Mouse (Mus musculus) right cerebral cortex, adult 18-20 months (tissue): ENCODE results near the gene Shld2.
"Not testable (repeated sequence)": the region's sequence is repeated elsewhere in the genome, so short reads cannot be mapped to it uniquely, and the experiment has no call there.

ENCODE experiments used
- DNase-seq: peaks from one replicate; pipeline ENCODE4 v3.0.0; 2022; ENCODE audit warnings: mixed read lengths

The Shld2 gene

DNA sequence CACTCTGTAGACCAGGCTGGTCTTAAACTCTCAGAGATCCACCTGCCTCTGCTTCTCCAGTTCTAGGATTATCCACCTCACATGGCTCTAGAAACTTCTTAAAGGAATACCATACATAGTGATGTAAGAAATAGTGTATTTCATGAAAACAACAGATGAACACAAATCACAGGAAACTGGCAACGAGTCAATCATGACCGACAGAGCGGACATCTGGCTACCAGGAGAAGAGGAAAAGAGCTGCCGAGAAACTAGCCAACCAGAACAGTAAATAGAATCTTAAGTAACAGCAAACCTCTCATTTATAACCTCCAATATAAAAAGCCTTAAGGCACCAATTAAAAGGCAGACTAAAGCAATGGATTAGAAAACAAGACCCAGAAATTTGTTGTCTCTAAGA, 30.6 kb downstream of the Shld2 start:
- no peak for DNase-seq

DNA sequence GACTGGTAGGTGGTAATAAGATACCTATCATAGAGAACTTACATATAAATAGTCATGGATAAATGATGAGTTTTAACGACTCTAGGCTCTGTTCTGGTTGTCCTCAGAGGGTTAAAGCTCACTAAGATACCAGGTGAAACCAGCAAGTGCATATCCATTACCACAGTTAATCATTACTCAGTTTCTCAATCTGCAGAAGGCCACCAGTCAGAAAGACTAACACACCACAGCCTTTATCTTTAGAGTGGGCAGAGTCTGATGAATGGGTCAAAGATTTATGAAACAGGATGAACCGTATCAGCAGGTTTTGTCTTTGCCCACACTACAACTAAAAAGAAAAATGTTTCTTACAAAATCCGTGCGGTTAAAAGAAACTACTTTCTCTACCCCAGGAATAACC, 35.1 kb downstream of the Shld2 start:
- DNase-seq: no peak

DNA sequence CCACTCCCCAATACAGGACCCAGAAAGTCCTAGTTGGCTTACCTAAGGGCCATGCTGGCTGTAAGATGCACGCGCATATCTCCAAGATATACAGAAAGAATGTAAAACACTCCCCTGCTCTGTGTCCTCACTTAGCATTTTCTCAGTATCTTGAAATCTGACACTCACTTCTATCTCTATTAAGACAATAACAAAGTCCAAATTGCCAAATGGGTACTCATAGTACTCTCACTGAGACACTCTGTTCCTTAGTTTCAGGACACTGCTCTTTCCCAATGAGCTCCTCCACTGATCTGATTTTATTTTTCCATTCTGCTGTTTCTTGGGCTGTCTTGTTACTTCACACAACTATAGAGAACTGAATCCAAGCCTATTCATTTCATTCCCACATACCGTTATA, 36.2 kb downstream of the Shld2 start:
- no peak for DNase-seq

DNA sequence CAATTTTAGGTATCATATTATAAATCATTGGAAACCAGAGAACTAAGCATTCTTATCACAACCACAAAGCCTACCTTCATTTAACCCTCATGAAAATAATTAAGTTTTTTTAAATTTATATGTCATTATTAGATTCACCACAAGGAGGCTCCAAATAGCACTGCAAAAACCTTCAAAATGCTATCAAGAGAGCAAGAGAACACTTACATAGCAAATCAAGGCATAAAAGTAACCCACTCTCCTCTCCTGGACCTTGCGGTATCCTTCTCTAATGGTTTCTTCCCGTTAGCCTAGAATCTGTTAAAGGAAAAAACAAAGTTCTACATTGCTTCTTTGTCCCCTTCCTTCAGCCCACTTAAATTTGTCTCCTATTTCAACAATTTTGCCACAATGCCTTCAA, 37.0 kb downstream of the Shld2 start:
- no peak for DNase-seq

DNA sequence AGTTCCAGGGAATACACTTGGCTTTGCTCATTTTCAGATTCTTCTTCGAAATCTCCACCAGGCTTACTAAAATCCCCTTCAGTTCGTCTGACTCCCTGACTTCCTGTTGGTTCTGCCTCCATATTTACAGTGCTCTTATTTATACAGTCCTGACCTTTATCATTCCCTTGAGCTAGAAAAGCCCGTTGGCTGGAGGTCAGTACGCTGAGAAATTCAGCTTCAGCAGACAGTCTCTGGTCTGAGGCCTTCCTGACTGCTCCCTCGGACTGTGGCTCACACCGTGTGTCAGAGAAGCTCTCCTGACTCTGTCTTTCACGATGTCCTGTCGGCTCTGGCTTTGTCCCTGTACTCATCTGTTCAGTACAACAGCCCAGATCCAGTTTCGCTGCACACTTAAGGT, 42.2 kb downstream of the Shld2 start:
- no peak for DNase-seq

DNA sequence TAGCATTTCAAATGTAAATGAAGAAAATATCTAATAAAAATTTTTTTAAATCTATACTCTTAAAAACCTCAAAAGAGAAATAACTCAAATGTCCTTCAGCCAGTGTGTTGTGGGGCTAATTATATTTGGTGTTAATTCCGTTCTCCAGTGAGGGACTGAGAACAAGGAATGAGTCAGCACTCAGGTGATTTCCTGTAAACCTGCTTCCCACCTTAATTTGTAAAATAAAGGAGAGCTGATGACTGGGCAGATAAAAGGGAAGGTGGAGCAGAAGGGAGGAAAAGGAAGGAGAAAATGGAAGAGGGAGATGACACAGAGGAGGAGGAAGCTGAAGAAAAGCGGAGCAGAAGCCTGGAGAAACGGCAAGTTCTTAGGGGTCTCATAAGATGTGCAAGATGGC, 51.8 kb downstream of the Shld2 start:
- not testable (repeated sequence) for DNase-seq

DNA sequence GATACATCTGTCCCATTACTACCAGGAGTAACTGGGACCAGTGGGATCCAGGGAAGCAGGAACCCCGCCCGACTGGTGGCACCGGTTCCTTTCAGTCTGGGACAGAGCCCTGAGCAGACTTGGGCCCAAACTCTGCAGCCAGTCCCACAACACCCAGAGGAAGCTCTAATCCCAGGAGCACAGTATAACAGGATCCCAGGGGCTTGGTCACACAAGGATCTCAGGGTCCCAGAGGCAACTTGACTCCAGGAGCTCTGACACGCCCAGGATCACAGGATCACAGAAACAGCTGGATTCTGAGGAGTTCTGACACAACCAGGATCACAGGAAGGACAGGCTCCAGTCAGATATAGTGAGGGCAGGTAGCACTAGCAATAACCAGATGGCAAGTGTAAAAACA, 57.0 kb downstream of the Shld2 start:
- no peak for DNase-seq

DNA sequence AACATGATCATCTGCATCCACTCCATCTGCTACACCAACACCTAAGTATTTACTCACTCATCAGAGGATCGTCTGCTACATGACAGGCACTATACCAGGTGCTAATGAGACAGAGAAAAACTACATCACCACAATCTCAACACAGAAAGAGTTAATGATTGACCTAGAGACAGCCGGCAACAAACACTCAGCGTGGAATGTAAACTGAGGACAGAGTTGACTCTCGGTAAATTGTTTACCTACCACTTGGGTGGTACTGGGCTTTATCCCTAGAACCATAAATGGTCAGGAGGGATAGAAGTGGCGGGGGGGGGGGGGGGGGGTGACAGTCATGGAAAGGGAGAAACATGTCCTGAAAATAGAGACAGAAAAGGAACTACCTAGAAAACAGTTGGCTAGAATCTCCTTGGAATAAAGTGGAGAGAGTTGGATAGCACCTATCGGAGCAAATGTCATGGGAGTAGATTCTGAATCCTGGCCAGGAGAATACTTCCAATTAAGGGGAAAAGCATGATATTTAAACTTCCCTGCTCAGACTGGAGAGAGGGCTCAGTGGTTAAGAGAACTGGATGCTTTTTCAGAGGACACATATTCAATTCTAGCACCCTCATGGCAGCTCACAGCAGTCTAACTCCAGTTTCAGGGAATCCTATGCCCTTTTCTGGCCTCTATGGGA, 57.7 kb downstream of the Shld2 start:
- DNase-seq: no peak

DNA sequence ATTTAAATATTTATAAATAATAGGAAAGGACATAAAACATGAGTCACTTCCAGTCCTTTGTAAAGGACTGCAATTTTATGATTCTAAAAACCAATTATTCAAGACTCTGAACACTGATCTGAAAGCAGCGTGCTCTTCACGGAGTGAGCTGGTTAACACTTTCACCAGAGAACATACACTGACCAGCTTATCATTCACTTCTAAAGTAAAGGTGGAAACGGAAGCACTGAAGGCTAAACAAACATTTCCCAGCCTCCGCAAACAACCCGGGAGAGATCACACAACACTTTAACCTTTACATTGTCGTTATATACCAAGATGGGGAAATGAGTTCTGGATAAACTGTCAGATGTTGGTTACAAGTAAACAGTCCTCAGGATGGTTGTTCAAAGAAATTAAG, 69.6 kb downstream of the Shld2 start:
- DNase-seq: no peak

DNA sequence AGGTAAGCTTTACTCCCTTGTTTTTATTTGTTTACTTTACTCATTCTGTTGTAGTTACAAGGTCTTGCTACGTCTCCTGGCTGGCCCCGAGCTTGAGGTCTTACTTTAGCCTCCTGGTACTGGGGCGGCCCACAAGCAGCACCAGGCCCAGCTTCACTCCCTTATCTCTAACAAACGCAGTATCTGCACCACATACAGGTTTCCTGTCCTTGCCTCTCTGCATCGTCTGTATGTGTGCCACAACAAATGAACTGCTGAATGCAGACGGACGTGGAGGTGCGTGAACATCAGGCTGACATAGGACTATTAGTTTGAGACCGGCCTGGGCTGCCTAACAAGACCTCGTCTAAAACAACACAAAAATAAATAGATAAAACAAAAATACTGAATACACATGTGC, 70.0 kb downstream of the Shld2 start:
- DNase-seq: no peak

DNA sequence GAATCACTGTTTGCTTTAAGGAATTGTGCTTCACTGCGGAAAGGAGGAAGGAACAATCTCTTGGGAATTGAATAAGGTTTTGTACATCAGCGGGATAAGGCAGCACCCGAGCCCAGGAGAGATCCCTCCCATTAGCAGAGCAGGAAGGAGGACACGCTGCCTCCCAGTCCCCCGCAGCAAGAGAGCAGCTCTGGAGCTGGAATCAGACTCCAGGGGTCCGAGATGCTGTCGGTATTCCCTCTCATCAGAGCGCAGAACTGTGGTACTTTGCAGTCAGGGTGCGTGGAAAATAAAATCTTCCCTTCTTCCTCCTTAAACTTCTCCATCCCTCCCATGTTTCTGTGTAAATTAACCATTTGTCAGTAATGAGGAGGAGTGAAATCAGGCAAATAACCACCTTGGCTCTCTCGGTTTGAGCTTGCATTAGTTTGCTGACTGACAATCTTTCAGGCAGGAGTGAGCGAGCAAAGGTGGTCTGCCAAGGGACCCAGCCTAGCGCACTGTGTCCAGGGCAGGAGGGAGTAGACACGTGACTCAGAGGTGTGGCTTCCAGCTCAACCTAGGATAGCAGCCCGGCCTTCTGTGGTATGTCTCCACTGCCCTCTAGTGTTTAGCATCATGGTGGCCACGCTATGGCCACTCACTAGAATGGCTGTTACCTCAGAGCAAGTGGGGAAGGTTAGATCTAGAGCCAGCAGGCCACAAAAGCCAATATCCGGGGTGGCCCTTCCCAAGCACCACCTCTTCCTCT, 75.5 kb downstream of the Shld2 start:
- DNase-seq: peak; percentile 34

DNA sequence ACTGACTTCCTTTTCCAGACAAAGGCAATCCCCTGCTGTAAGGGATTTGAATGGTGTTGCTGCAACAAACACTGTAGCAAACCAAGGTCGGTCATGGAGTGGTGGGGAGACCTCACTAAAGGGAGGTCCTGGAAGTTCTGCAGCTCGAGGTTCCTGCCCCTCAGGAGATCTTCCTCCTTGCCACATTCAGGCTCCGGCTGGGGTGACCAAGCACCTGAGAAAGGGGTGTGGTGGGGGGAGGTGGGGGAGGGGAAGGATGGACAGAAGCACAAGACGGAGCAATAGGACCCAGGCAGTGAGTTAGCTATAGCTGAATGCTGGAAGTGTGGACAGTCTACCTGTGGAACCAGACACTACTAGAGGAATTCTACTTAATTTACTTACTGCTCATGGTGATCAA, 76.4 kb downstream of the Shld2 start:
- DNase-seq: no peak

DNA sequence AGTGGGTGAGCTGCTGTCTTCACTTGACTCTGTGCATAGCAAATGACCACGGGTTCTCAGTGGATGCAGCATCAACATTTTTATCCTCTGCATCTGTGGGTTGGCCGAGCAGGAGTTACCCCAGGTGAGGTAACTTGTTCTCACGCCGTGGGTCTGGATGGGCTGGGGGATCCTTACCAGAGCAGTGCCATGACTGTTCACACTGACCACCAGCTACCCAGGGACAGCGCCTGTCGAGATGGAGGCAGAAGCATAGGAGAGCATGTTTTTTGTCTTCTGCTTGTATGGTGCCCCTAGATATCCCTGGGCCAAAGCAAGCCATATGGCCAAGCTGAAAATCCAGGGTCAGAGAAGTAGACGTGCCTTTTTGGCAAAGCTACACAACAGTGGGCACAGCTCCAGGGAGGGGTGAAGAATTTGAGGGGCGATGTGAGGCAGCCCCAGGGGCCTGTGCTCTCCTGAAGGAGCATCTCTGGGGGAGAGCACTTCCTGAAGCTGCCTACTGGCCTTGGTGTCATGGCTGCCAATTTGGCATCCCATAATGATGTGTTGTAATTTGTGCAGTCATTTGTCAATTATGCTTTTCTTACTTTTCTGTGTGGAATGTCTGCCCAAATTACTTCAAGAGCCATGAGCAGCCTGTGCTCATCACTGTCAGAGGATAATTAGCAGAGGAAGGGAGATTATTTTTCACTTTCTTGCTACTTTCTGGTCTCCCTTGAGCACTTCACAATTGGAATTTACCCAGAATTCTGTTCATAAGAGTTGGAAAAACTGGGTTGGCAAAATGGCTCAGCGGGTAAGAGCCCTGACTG, 77.2 kb downstream of the Shld2 start:
- DNase-seq: no peak

DNA sequence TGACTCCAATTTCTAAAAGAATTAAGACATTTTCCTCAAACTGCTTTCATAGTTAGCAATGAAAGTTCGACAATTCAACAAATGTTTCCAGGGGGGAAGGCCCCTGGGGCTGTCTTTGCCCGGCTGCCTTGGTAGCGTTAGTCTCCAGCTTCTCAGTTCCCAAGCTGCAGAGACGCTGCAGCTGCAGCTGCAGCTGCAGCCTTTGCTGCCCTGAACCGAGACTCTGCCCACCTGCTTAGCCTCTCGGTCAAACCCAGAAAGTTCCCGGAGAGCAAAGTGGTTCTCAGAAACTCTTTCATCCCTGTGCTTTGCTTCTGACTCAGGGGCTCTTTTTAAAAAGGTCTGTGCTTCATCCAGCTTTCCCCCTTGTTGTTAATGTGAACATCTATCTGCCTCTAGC, 78.0 kb downstream of the Shld2 start:
- no peak for DNase-seq

DNA sequence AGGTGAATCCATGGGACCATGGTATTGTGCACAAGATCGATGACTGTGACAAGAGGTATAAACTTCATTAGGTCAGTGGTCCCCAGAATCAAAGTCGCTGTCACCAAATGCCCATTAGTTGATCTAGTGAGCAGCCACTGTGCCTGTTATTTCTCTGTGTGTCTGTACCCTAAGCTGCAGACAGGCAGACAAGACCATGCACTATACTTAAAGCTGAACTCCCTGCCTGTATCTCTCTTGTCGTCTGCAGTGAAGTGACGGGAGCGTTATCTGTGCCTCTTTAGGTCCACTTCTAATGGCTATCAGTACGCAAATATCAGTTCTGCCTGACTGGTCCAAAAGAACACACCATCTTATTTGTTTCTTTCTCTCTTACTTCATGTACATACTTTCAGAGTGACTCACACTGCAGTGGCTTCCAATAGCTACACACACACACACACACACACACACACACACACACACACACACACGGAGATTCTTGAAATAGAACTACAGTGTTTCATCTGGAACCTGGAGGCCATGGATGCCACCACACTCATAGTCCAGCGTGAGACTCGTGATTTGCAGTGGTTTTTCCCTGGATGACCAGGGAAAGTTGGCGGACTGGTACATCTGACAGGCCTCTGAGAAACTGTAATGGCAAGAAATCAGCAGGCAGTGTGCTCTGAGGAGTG, 81.3 kb downstream of the Shld2 start:
- no peak for DNase-seq

DNA sequence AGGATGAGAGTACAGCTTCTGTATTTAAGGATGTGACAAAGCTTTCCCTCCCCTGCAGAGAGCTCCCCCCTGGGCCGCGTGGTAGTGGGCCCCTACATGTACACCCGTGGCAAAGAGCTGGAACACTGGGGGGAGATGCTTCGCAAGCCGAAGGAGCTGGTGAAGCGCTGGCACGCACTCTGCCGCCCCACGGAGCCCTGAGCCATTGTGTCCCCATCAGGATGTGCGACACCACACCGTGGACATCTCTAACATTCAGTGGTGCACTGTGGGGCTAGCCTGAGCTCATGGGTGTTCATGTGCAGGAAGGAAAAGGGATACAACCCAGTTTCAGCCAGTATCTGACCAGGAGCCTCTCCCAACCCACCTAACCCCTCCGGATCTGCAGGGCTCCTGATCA, 82.3 kb downstream of the Shld2 start:
- no peak for DNase-seq

DNA sequence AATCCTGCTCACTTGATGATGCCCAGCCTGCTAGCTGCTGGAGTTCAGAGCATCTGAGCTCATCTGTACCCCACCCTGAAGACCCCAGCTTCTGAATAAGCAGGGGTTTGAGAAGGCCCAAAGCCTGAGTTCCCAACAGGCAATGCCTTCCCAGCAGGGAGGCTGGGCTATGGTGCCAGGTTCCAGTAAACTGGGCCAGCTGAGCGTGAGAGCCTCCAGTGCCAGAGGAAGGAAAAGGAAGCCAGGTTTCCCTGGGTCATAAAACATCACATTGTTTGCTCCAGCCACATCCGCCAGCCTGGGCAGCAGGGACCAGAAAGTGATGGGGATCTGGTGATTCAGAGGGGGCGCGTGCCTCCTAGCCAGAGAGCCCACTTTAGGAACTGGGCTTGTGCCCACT, 83.7 kb downstream of the Shld2 start:
- no peak for DNase-seq

DNA sequence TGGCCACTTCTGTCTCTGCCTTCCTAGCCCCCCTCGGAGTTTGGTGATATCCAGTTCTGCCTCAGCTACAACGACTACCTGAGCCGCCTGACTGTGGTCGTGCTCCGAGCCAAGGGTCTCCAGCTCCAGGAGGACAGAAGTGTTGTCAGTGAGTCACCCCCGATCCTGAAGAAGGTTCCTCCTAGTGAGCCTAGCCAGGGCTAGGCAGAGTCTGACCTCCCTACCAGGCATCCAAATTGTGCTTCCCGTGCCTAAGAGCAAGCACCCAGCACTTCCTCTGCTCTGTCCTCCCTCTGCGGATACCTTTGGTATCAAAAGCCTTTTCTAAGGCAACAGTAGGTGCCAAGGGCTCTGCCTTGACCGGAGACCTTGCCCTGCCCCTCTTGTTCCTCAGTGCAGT, 84.3 kb downstream of the Shld2 start:
- no peak for DNase-seq

DNA sequence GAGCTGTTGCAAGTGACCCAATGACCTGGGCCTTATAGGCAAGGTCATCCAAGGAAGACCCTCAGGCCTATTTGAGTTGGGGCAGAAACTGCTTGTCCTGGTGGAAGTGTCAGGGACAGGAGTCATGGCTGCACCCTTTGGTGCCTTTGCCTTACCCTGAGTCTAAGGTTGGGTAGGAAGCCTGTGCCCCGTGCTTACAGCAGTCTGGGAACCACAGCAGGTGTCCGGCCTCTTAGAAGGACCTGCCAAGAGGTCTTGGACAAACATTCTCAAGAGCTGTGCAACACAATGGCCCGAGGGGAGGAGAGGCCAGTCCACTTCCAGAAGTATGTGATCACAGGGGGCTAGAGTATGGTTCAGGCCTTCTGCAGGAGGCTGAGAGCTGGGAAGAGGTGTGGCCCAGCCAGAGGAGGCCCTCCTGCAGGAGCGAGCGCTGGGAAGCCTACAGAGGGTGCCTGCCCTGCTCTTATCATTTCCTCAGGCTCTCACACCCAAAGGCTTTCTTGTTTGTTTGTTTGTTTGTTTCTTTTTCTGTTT, 86.9 kb downstream of the Shld2 start:
- no peak for DNase-seq

DNA sequence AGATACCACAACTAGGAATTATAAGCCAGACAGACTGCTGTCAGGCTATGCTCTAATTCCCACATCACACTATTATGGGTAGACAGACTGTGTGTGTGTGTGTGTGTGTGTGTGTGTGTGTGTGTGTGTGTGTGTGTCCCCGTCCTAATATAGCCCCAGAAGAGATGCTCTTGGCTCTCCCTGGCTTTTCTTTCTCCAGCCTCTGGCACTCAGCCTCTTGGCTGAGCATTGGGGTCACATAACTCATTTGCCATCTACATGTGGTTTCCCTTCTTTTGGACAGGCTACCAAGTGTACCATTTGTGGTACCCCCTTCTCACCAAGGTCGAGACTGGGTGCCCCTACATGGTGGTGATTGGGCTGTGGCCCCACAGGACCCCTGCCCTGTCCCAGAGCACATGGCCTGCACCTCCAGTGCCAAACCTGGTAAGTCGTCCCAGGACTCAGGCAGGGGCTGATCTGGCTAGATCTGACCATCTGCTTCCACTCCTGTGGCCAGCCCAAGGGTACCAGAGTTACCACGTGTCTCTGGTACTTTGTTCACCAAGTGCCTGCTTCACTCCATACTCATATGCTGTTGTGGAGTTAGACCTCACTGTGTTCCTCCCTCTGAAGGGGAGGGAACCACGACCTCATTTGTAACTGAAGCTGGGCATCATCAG, 88.7 kb downstream of the Shld2 start:
- no peak for DNase-seq

DNA sequence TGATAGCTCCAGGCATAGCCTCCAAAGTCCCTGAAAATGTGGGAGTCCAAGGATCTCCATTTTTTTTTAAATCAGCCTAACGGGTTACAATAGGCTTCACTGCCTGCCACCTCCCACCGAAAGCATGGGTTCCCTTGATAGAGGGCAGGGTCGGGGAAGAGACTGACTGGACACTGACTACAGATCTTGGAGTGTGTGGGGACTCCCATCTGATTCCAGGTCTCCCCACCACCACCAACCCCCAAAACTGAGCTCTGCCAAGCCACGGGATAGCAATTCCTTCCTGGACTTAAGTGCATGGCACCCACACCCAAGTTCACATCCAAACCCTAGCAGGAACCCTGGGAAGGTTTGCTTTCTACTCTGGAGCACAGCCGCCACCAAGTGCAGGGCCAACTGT, 89.9 kb downstream of the Shld2 start:
- no peak for DNase-seq

DNA sequence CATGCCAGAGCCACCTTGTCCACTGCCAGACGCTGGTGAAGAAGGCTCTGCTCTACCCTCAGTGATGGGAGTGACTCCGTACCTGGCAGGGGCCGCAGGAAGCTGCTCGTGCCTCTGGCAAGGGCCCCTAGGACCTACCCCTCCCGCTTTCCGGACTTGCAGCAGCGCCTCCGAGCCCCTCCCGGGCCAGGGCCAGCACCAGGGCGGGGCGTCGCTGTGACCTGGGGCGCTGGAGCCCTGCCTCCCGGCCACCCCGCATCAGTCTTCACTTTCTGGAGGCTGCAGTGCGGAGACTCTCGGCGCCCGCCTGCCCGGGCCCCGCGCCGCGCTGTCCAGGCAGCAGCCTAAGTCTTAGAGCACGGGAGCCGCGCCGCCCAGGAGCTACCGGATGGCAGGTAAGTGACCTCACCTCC, 90.5 kb downstream of the Shld2 start:
- no peak for DNase-seq

DNA sequence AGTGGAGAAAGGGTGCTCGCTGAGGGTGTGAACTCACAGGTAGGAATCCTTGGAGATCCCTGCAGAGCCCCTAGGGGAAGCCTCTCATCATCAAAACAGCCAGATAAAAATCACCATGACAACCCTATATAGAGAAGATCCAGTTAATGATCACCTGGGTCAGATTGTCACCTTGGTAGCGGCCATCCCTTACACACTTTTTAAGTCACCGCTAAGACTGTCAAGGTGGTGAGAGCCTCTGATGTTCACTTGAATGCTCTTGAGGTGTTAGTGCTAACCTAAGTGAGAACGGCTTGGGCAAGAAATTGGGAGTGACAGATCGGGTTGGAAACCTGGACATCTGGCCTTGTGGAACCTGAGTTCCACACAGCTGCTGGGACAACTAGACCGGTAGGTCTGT, 91.0 kb downstream of the Shld2 start, which contains the start of gene Syt15:
Gene Syt15, plus strand, starts transcription at position 301 of the 400 bp plus-strand sequence.
- DNase-seq: no peak
